Mouse (Mus musculus) hindbrain, embryonic 15.5 days (tissue): ENCODE measurements around the gene Osbpl7. TPM values are rescaled to one million over a fixed set of nuclear protein-coding genes. Genes with fewer than 3 reads are reported as not detected.

Source experiments
- ATAC-seq: fragments of 200-750 bp; cut with Nextera tagmentation; 2 replicates; pipeline ENCODE4 v1.8.0; 2017; ENCODE audit warnings: low read depth, moderate number of reproducible peaks, moderate TSS enrichment; ENCODE audit not compliant: low FRiP score
- H3K27ac ChIP-seq: fragments of 300-500 bp; sonication (generic); replicated peaks from 2 replicates; pipeline ENCODE4 v1.5.1; 2015; ENCODE audit warnings: mild to moderate bottlenecking, inconsistent platforms
- H3K27me3 ChIP-seq: fragments of 300-500 bp; sonication (generic); 2 replicates; pipeline ENCODE4 v1.6.1; 2015; ENCODE audit warnings: control low read depth, inconsistent platforms
- H3K36me3 ChIP-seq: fragments of 300-500 bp; sonication (generic); 2 replicates; pipeline ENCODE4 v1.6.1; 2015; ENCODE audit warnings: control low read depth, inconsistent platforms
- H3K4me1 ChIP-seq: fragments of 300-500 bp; sonication (generic); replicated peaks from 2 replicates; pipeline ENCODE4 v1.6.1; 2015; ENCODE audit warnings: control low read depth, inconsistent platforms
- H3K4me2 ChIP-seq: fragments of 300-500 bp; sonication (generic); 2 replicates; pipeline ENCODE4 v1.6.1; 2015; ENCODE audit warnings: moderate library complexity, mild to moderate bottlenecking, inconsistent platforms
- H3K4me3 ChIP-seq: fragments of 300-500 bp; sonication (generic); 2 replicates; pipeline ENCODE4 v1.5.1; 2015; ENCODE audit warnings: mild to moderate bottlenecking, inconsistent platforms
- H3K9ac ChIP-seq: fragments of 300-500 bp; sonication (generic); 2 replicates; pipeline ENCODE4 v1.6.1; 2015; ENCODE audit warnings: inconsistent platforms
- H3K9me3 ChIP-seq: fragments of 300-500 bp; sonication (generic); 2 replicates; pipeline ENCODE4 v1.6.1; 2016; ENCODE audit warnings: control low read depth, inconsistent platforms
- WGBS: fragments of 180-500 bp; shearing (Covaris S2); methylation state at CpG from one replicate; pipeline ENCODE4 v1.1.7; 2015; 5-methylcytosine and 5-hydroxymethylcytosine counted together
- polyA plus RNA-seq: library from polyadenylated mRNA; unstranded; fragments of >200 nt; fragmentation: Nextera tagmentation; extraction: Ambion mirVana; gene quantifications from 2 replicates; pipeline ENCODE4 v1.2.1, GENCODE M21; 2015

The Osbpl7 gene
- polyA plus RNA-seq = 12.1 and 12.2 TPM in 2 replicates

GRCm38 (mm10) chr11:97050216-97050943 lies at the start of gene Osbpl7:
Osbpl7 (plus strand) TSS chr11:97050628.
- Histone ChIP-seq H3K27ac (peak within 1 kb of the TSS; percentile 73), H3K9ac (peak within 1 kb of the TSS; percentile 79), H3K4me2 (peak within 1 kb of the TSS; percentile 96), H3K36me3 (peaks cover 34% of the 10 kb centered on the region), H3K9me3 (no peaks in the 10 kb centered on the region), H3K4me1 (peaks cover 25% of the 10 kb centered on the region), H3K27me3 (no peaks in the 10 kb centered on the region), H3K4me3 (peak within 1 kb of the TSS; percentile 70)
- peak; percentile 90 for ATAC-seq
- 5% methylated on average over 18 of the region's 18 CpGs for WGBS

GRCm38 (mm10) chr11:97003170-97003569 lies 47.3 kb upstream of the Osbpl7 start:
- no peak for ATAC-seq
- no peaks in the 10 kb centered on the region for H3K36me3 ChIP-seq
- H3K4me3 ChIP-seq = no peak overlapping the region
- H3K4me2 ChIP-seq = no peak overlapping the region
- 34% methylated on average over 5 of the region's 5 CpGs for WGBS
- H3K27me3 ChIP-seq = peaks cover under 1% of the 10 kb centered on the region; the same call in 1 of the 2 replicates
- H3K27ac ChIP-seq = no peak overlapping the region
- H3K9me3 ChIP-seq = no peaks in the 10 kb centered on the region
- no peak overlapping the region for H3K9ac ChIP-seq
- H3K4me1 ChIP-seq = no peaks in the 10 kb centered on the region

GRCm38 (mm10) chr11:97007093-97007794 lies 43.2 kb upstream of the Osbpl7 start:
- 76% methylated on average over 9 of the region's 9 CpGs for WGBS
- Histone ChIP-seq H3K4me3 (no peak overlapping the region), H3K9ac (no peak overlapping the region), H3K9me3 (no peaks in the 10 kb centered on the region), H3K36me3 (no peaks in the 10 kb centered on the region), H3K4me1 (no peaks in the 10 kb centered on the region), H3K27me3 (peaks cover 17% of the 10 kb centered on the region; the same call in 1 of the 2 replicates), H3K27ac (no peak overlapping the region), H3K4me2 (no peak overlapping the region)
- ATAC-seq = no peak

- no peak overlapping the region for H3K4me2 ChIP-seq
- no peaks in the 10 kb centered on the region for H3K4me1 ChIP-seq
- H3K27ac ChIP-seq = no peak overlapping the region
- H3K27me3 ChIP-seq = peaks cover 18% of the 10 kb centered on the region
- H3K36me3 ChIP-seq = no peaks in the 10 kb centered on the region
- H3K4me3 ChIP-seq = no peak overlapping the region
- 62% methylated on average over 8 of the region's 8 CpGs for WGBS
- no peak for ATAC-seq
- no peak overlapping the region for H3K9ac ChIP-seq
- no peaks in the 10 kb centered on the region for H3K9me3 ChIP-seq
These were observed 41.1 kb upstream of the Osbpl7 start for GRCm38 (mm10) chr11:97009198-97009790.

- Histone ChIP-seq H3K9me3 (no peaks in the 10 kb centered on the region), H3K27me3 (peaks cover 52% of the 10 kb centered on the region), H3K4me1 (peaks cover under 1% of the 10 kb centered on the region; the same call in 1 of the 2 replicates), H3K4me3 (no peak within 1 kb of the TSS), H3K4me2 (no peak within 1 kb of the TSS), H3K27ac (no peak within 1 kb of the TSS), H3K9ac (no peak within 1 kb of the TSS), H3K36me3 (no peaks in the 10 kb centered on the region)
- WGBS = 31% methylated on average over 7 of the region's 8 CpGs
- ATAC-seq = no peak
These were observed 37.2 kb upstream of the Osbpl7 start, which contains the start of gene Sp6 for GRCm38 (mm10) chr11:97013121-97013670. Sp6 (plus strand) TSS chr11:97013394.

- Histone ChIP-seq H3K9ac (no peak overlapping the region), H3K27ac (no peak overlapping the region), H3K4me2 (peak overlapping the region; percentile 53), H3K36me3 (no peaks in the 10 kb centered on the region), H3K9me3 (no peaks in the 10 kb centered on the region), H3K27me3 (peaks cover 80% of the 10 kb centered on the region), H3K4me1 (peaks cover 24% of the 10 kb centered on the region), H3K4me3 (peak overlapping the region; percentile 20)
- under 1% methylated on average over 36 of the region's 36 CpGs for WGBS
- ATAC-seq = no peak
These were observed 32.5 kb upstream of the Osbpl7 start for GRCm38 (mm10) chr11:97017696-97018582.

GRCm38 (mm10) chr11:97018583-97019344 lies 31.7 kb upstream of the Osbpl7 start:
- Histone ChIP-seq H3K36me3 (no peaks in the 10 kb centered on the region), H3K9ac (no peak overlapping the region), H3K4me3 (peak overlapping the region; percentile 20), H3K9me3 (no peaks in the 10 kb centered on the region), H3K4me2 (peak overlapping the region; percentile 53), H3K4me1 (peaks cover 24% of the 10 kb centered on the region), H3K27ac (no peak overlapping the region), H3K27me3 (peaks cover 88% of the 10 kb centered on the region)
- no peak for ATAC-seq
- under 1% methylated on average over 53 of the region's 68 CpGs for WGBS

- ATAC-seq = no peak
- peaks cover 24% of the 10 kb centered on the region for H3K4me1 ChIP-seq
These were observed 31.1 kb upstream of the Osbpl7 start for GRCm38 (mm10) chr11:97019345-97019708.

GRCm38 (mm10) chr11:97021121-97021765 lies 29.2 kb upstream of the Osbpl7 start:
- H3K4me1 ChIP-seq = peaks cover 29% of the 10 kb centered on the region
- no peak for ATAC-seq
- peaks cover 89% of the 10 kb centered on the region for H3K27me3 ChIP-seq
- no peaks in the 10 kb centered on the region for H3K9me3 ChIP-seq
- no peak overlapping the region for H3K27ac ChIP-seq
- peak overlapping the region; percentile 48 for H3K4me3 ChIP-seq
- peak overlapping the region; percentile 88 for H3K4me2 ChIP-seq
- WGBS = under 1% methylated on average over 27 of the region's 27 CpGs
- no peak overlapping the region for H3K9ac ChIP-seq
- no peaks in the 10 kb centered on the region for H3K36me3 ChIP-seq

More at GRCm38 (mm10) chr11:97019345-97019708, 31.1 kb upstream of the Osbpl7 start:
- Histone ChIP-seq H3K9ac (no peak overlapping the region), H3K4me3 (peak overlapping the region; percentile 20; the same call in 1 of the 2 replicates), H3K36me3 (no peaks in the 10 kb centered on the region), H3K27ac (no peak overlapping the region), H3K9me3 (no peaks in the 10 kb centered on the region), H3K27me3 (peaks cover 92% of the 10 kb centered on the region), H3K4me2 (no peak overlapping the region)
- 3% methylated on average over 13 of the region's 13 CpGs for WGBS

GRCm38 (mm10) chr11:97021873-97022484 lies 28.4 kb upstream of the Osbpl7 start:
- peak; percentile 24; the same call in 1 of the 2 replicates for ATAC-seq
- peaks cover 29% of the 10 kb centered on the region for H3K4me1 ChIP-seq
- under 1% methylated on average over 50 of the region's 50 CpGs for WGBS

More at GRCm38 (mm10) chr11:97021873-97022484, 28.4 kb upstream of the Osbpl7 start:
- Histone ChIP-seq H3K4me3 (peak overlapping the region; percentile 48), H3K9ac (peak overlapping the region; percentile 47; the same call in 1 of the 2 replicates), H3K9me3 (no peaks in the 10 kb centered on the region), H3K27me3 (peaks cover 82% of the 10 kb centered on the region), H3K27ac (no peak overlapping the region), H3K4me2 (peak overlapping the region; percentile 88), H3K36me3 (no peaks in the 10 kb centered on the region)
